Mouse (Mus musculus) erythroblast, embryonic 14.5 days (primary cell): ENCODE measurements around the gene Agpat1.

Experiments
- GATA1 ChIP-seq: IDR thresholded peaks from 2 replicates; pipeline ENCODE4 v1.6.1; 2012; ENCODE audit warnings: low read length, inconsistent platforms, mixed read lengths
- TAL1 ChIP-seq: IDR thresholded peaks from 3 replicates; pipeline ENCODE4 v1.6.1; 2012; ENCODE audit warnings: low read length, inconsistent platforms, mixed read lengths

- no peak for TF ChIP-seq GATA1
- no peak for TF ChIP-seq TAL1
Measured at GRCm38 (mm10) chr17:34585121-34585520, 18.9 kb upstream of the Agpat1 start.
